Mouse (Mus musculus) kidney, adult 2 months (tissue): ENCODE measurements around the gene Gigyf2. TPM values are rescaled to one million over a fixed set of nuclear protein-coding genes. Genes with fewer than 3 reads are reported as not detected.

Source experiments
- DNase-seq: peaks from one replicate; pipeline ENCODE4 v3.0.0; 2021
- H3K27ac ChIP-seq: fragments of 200-500 bp; 2 replicates; pipeline ENCODE4 v1.5.1; 2012; ENCODE audit warnings: low read depth, low read length, control low read depth, inconsistent platforms; ENCODE audit not compliant: insufficient read depth
- H3K27me3 ChIP-seq: fragments of 200-500 bp; replicated peaks from 2 replicates; pipeline ENCODE4 v1.6.1; 2012; ENCODE audit warnings: mild to moderate bottlenecking, moderate library complexity, low read length, inconsistent platforms; ENCODE audit not compliant: control insufficient read depth, insufficient read depth
- H3K36me3 ChIP-seq: fragments of 200-500 bp; 2 replicates; pipeline ENCODE4 v1.6.1; 2012; ENCODE audit warnings: mild to moderate bottlenecking, moderate library complexity, low read length, inconsistent platforms; ENCODE audit not compliant: control insufficient read depth, insufficient read depth
- H3K4me1 ChIP-seq: fragments of 200-500 bp; 2 replicates; pipeline ENCODE4 v1.6.1; 2011; ENCODE audit warnings: low read length; ENCODE audit not compliant: control insufficient read depth, insufficient read depth
- H3K4me3 ChIP-seq: fragments of 200-500 bp; 2 replicates; pipeline ENCODE4 v1.5.1; 2011; ENCODE audit warnings: mild to moderate bottlenecking, low read depth, low read length, control low read depth; ENCODE audit not compliant: insufficient read depth
- CTCF ChIP-seq: fragments of 200-500 bp; conservative IDR thresholded peaks from 2 replicates; pipeline ENCODE4 v1.5.1; 2011; ENCODE audit warnings: low read depth, mild to moderate bottlenecking, control low read depth, low read length, moderate library complexity, mixed read lengths; ENCODE audit not compliant: insufficient read depth, insufficient read length
- POLR2A ChIP-seq: fragments of 200-500 bp; IDR thresholded peaks from one replicate; pipeline ENCODE4 v1.6.1; 2011; ENCODE audit warnings: low read depth, low read length, control low read depth
- WGBS: fragments of 180-500 bp; shearing (Covaris S2); methylation state at CpG from one replicate; pipeline ENCODE4 v1.1.7; 2018; 5-methylcytosine and 5-hydroxymethylcytosine counted together
- polyA plus RNA-seq: library from polyadenylated mRNA; depleted of rRNA; stranded (reverse); fragments of >200 nt; gene quantifications from 2 replicates; pipeline ENCODE4 v1.2.3, GENCODE M21; 2012

The Gigyf2 gene
- polyA plus RNA-seq, 1 experiment, result 47.1 TPM

DNA sequence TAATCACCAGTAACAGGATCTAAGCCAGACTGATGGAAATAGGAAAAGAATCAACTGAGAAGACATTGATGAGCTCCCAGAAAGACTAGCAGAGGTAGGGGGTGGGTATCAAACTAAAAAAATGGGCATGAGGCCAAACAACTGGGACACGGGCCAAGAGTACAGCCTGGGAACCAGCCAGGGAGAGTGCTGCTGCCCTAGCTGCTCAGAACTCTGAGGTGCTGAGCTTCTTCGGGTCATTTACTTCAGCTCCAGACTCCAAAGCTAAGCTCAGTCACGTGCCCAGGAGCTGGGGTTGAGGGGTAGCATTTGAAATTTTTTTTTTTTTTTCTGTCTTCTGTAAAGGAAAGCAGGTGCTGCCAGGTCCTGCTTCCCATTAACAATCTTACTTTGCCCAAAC lies 10.1 kb upstream of the Gigyf2 start:
- no peak overlapping the region for H3K4me3 ChIP-seq
- peak overlapping the region; percentile 90 for H3K27ac ChIP-seq
- WGBS, result 8% methylated on average over 3 of the region's 3 CpGs
- TF ChIP-seq CTCF, result no peak
- TF ChIP-seq POLR2A, result no peak
- no peaks in the 10 kb centered on the region for H3K27me3 ChIP-seq
- H3K4me1 ChIP-seq, result peaks cover 6% of the 10 kb centered on the region; the same call in 1 of the 2 replicates
- H3K36me3 ChIP-seq, result no peaks in the 10 kb centered on the region
- peak; percentile 96 for DNase-seq

DNA sequence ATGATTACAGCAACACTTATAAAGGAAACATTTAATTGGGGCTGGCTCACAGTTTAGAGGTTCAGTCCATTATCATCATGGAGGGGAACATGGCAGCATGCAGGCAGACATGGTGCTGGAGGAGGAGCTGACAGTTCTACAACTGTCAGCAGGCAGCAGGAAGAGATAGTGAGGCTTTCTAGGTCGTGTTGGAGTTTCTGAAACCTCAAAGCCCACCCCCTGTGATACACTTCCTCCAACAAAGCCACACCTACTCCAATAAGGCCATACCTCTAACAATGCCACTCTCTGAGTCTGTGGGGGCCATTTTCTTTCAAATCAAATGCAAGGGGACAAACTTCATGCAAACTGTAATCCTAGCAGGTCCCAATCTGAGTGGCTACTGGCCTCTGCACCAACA lies 5.7 kb upstream of the Gigyf2 start:
- Histone ChIP-seq H3K27ac (no peak overlapping the region), H3K4me3 (no peak overlapping the region), H3K4me1 (peaks cover 3% of the 10 kb centered on the region; the same call in 1 of the 2 replicates), H3K36me3 (no peaks in the 10 kb centered on the region), H3K27me3 (no peaks in the 10 kb centered on the region)
- no peak for DNase-seq
- 21% methylated on average over 1 of the region's 1 CpGs for WGBS
- TF ChIP-seq POLR2A, result no peak
- no peak for TF ChIP-seq CTCF

DNA sequence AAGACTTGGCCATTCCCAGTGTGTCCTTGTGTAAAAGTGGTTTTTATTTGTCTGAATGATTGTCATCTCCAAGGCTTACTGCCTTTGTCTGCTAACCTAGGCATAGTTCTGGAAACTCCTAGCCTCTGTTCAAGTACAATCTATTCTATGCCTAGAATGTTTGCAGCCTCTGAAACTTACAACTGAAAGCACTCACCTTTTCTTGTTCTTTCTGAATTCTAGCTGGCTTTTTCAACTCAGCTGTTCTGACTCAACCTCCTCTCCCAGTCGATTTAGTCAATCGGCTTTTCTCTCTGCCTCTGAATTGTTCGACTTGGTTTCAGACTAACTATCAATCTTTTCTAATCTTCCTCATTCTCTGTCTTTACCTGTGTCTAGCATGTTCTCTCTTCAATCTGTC lies 4.0 kb upstream of the Gigyf2 start:
- no peaks in the 10 kb centered on the region for H3K27me3 ChIP-seq
- no peak for DNase-seq
- TF ChIP-seq CTCF (no peak), POLR2A (no peak)
- no peak overlapping the region for H3K4me3 ChIP-seq
- H3K36me3 ChIP-seq, result no peaks in the 10 kb centered on the region
- no peaks in the 10 kb centered on the region; the same call in 1 of the 2 replicates for H3K4me1 ChIP-seq
- WGBS, result 94% methylated on average over 3 of the region's 3 CpGs
- H3K27ac ChIP-seq, result no peak overlapping the region

DNA sequence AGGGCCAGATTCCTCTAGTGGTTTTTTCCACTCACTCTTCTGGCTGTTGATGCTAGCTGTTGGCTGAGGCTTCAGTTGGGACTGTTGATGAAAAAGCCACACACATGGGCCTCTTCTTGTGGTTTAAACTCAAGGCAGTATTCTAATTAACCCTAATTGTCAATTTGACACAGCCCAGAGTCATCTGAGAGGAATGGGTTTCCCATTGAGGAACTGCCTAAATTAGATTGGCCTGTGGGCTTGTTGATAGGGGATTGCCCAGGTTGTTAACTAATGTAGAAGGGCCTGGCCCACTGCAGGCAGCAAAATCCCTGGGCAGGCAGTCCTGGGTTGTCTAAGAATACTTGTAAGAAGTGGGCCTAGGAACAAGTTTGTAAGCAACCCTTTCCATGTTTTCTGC lies 2.1 kb upstream of the Gigyf2 start:
- no peaks in the 10 kb centered on the region for H3K36me3 ChIP-seq
- DNase-seq, result no peak
- peaks cover 1% of the 10 kb centered on the region for H3K4me1 ChIP-seq
- H3K27me3 ChIP-seq, result no peaks in the 10 kb centered on the region
- TF ChIP-seq POLR2A (no peak), CTCF (no peak)
- no peak overlapping the region for H3K27ac ChIP-seq
- H3K4me3 ChIP-seq, result no peak overlapping the region

DNA sequence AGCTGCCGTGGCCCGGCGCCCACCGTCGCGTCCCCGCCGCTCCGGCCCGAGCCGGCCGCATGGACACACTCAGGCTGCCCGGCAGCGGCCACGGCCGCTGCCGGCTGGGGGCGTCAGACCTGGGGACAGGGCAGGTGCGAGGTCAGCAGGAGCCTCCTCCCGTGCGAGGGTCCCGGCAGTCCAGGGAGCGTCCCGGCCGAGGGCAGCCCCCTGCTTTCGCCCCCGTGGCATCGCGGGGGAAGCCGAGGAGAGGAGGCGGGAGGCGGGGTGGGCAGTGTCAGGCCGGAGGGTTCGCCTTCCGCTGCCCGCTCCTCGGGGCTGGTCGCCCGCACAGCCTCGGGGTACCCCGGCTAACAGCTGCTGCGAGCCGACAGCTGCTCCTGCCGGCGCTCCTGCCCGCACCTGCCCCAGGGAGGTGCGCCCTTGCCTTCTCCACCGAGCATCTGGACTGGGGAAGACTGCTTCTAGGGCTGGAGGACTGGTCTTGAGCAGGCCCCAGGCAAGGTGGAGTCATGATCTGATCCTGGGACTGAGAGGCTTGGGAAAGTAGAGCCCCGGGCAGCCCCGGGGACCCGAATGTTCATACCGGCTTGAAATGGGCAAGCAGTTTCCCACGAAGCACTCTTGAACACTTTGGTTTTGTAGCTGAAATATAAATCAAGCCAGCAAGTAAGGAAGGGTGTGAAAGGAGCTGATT lies 515 bp downstream of the Gigyf2 start:
- Histone ChIP-seq H3K27ac (peak overlapping the region; percentile 63), H3K36me3 (peaks cover 1% of the 10 kb centered on the region; the same call in 1 of the 2 replicates), H3K4me1 (peaks cover 4% of the 10 kb centered on the region), H3K27me3 (no peaks in the 10 kb centered on the region), H3K4me3 (peak overlapping the region; percentile 98)
- peak; percentile 52 for DNase-seq
- TF ChIP-seq CTCF (no peak), POLR2A (no peak)
- WGBS, result 1% methylated on average over 51 of the region's 53 CpGs

DNA sequence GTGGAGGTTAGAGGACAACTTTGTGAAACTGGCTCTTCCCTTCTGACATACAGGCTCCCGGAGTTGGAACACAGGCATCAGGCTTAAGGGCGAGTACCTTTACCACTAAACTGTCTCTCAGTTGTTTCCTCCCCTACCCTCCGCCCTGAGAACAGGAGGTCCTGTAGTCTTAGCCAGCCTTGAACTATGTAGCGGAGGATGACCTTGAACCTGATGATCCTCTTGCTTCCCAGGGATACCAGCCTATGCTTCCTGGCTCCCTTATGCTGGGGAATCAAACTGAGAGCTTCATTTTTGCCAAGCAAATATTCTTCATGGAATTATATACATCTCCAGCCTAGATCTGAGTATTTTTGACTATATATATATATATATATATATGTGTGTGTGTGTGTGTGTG lies 5.0 kb downstream of the Gigyf2 start:
- TF ChIP-seq CTCF (no peak), POLR2A (no peak)
- H3K4me1 ChIP-seq, result peaks cover 4% of the 10 kb centered on the region
- 83% methylated on average over 4 of the region's 4 CpGs for WGBS
- no peak overlapping the region for H3K4me3 ChIP-seq
- no peak for DNase-seq
- H3K27me3 ChIP-seq, result no peaks in the 10 kb centered on the region
- H3K36me3 ChIP-seq, result peaks cover 10% of the 10 kb centered on the region
- no peak overlapping the region for H3K27ac ChIP-seq

DNA sequence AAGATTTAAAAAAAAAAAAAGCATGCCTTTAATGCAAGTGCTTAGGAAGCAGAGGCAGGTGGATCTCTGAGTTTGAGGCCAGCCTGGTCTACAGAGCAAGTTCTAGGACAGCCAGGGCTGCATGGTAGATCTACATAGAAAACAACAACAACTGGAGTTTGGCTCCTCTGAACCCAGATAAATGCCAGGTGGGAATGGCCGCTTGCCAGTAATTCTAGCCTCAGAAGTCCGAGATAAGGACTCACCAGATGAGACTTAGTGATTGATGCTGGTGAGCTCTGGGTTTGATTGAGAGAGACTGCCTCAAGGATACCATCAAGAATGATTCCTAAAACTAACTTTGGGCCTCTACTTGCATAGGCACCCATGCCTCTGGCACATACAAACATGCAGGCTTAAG lies 23.8 kb downstream of the Gigyf2 start:
- 77% methylated on average over 2 of the region's 2 CpGs for WGBS
- H3K4me1 ChIP-seq, result peaks cover 6% of the 10 kb centered on the region; the same call in 1 of the 2 replicates
- DNase-seq, result no peak
- no peaks in the 10 kb centered on the region for H3K27me3 ChIP-seq
- H3K27ac ChIP-seq, result no peak overlapping the region
- no peak overlapping the region for H3K4me3 ChIP-seq
- TF ChIP-seq POLR2A (no peak), CTCF (no peak)
- peaks cover 4% of the 10 kb centered on the region for H3K36me3 ChIP-seq

DNA sequence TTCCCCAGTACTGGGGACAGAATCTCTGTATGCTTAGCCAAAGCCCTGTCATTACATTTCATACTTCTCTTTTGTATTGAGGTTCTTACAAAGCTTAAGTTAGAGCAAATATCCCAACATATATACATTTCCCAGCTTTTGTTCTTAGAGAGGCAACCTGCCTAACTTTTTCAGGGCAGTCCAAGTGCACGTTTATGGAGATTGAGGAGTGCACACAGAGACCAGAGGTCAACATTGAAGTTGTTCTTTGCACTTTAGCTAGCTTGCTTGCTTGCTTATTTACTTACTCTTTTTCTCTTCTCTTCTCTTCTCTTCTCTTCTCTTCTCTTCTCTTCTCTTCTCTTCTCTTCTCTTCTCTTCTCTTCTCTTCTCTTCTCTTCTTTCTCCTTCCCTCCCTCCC lies 33.5 kb downstream of the Gigyf2 start:
- TF ChIP-seq CTCF, result no peak
- 38% methylated on average over 1 of the region's 1 CpGs for WGBS
- peak; percentile 57 for DNase-seq

More for the DNA sequence above, 33.5 kb downstream of the Gigyf2 start:
- H3K4me3 ChIP-seq, result no peak overlapping the region
- H3K27me3 ChIP-seq, result no peaks in the 10 kb centered on the region
- peaks cover 3% of the 10 kb centered on the region; the same call in 1 of the 2 replicates for H3K4me1 ChIP-seq
- no peak overlapping the region for H3K27ac ChIP-seq
- peaks cover 2% of the 10 kb centered on the region for H3K36me3 ChIP-seq
